Mouse (Mus musculus) stomach, postnatal 0 days (tissue): ENCODE measurements around the gene Gas2l2. TPM values are rescaled to one million over a fixed set of nuclear protein-coding genes. Genes with fewer than 3 reads are reported as not detected.

ENCODE experiments used
- ATAC-seq: fragments of 200-750 bp; cut with Nextera tagmentation; 2 replicates; pipeline ENCODE4 v1.8.0; 2017; ENCODE audit not compliant: low FRiP score, low TSS enrichment
- DNase-seq: peaks from one replicate; pipeline ENCODE4 v3.0.0-alpha.2; 2016; ENCODE audit warnings: low spot score
- H3K27ac ChIP-seq: fragments of 300-500 bp; sonication (generic); replicated peaks from 2 replicates; pipeline ENCODE4 v1.5.1; 2014; ENCODE audit warnings: mild to moderate bottlenecking, control low read depth
- H3K27me3 ChIP-seq: fragments of 300-500 bp; sonication (generic); 2 replicates; pipeline ENCODE4 v1.6.1; 2014; ENCODE audit warnings: low read length; ENCODE audit not compliant: control insufficient read depth, insufficient read depth
- H3K36me3 ChIP-seq: fragments of 300-500 bp; sonication (generic); 2 replicates; pipeline ENCODE4 v1.6.1; 2014; ENCODE audit warnings: low read length, mixed read lengths; ENCODE audit not compliant: control insufficient read depth, insufficient read depth
- H3K4me1 ChIP-seq: fragments of 300-500 bp; sonication (generic); replicated peaks from 2 replicates; pipeline ENCODE4 v1.6.1; 2014; ENCODE audit warnings: antibody characterized with exemption; ENCODE audit not compliant: control insufficient read depth, insufficient read depth
- H3K4me2 ChIP-seq: fragments of 300-500 bp; sonication (generic); replicated peaks from 2 replicates; pipeline ENCODE4 v1.6.1; 2014; ENCODE audit warnings: low read depth, mild to moderate bottlenecking, control low read depth, moderate library complexity
- H3K4me3 ChIP-seq: fragments of 300-500 bp; sonication (generic); 2 replicates; pipeline ENCODE4 v1.5.1; 2014; ENCODE audit warnings: low read depth, low read length, control low read depth
- H3K9ac ChIP-seq: fragments of 300-500 bp; sonication (generic); 2 replicates; pipeline ENCODE4 v1.6.1; 2014; ENCODE audit warnings: mild to moderate bottlenecking, low read length, control low read depth, mixed read lengths
- H3K9me3 ChIP-seq: fragments of 300-500 bp; sonication (generic); 2 replicates; pipeline ENCODE4 v1.6.1; 2016; ENCODE audit warnings: low read length; ENCODE audit not compliant: control insufficient read depth
- CTCF ChIP-seq: IDR thresholded peaks from 2 replicates; pipeline ENCODE4 v1.5.1; 2016; ENCODE audit warnings: antibody characterized with exemption, low read depth, mild to moderate bottlenecking, moderate library complexity
- EP300 ChIP-seq: optimal IDR thresholded peaks from 2 replicates; pipeline ENCODE3; 2016; ENCODE audit warnings: antibody characterized with exemption
- WGBS: fragments of 180-500 bp; shearing (Covaris S2); extraction: QIAGEN DNeasy Blood & Tissue Kit; methylation state at CpG from one replicate; pipeline ENCODE4 v1.1.7; 2014; 5-methylcytosine and 5-hydroxymethylcytosine counted together
- polyA plus RNA-seq: library from polyadenylated mRNA; unstranded; fragments of >200 nt; fragmentation: Nextera tagmentation; extraction: Ambion mirVana; gene quantifications from 2 replicates; pipeline ENCODE4 v1.2.1, GENCODE M21; 2015

Gene Gas2l2
- polyA plus RNA-seq, 1 experiment from 2014 or later = 0.11 TPM

GRCm38 (mm10) chr11:83467120-83467652 lies 37.9 kb upstream of the Gas2l2 start:
- DNase-seq = no peak

GRCm38 (mm10) chr11:83465976-83466375 lies 36.7 kb upstream of the Gas2l2 start:
- Histone ChIP-seq H3K27ac (peak overlapping the region; percentile 35; the same call in 1 of the 2 replicates), H3K9me3 (no peaks in the 10 kb centered on the region), H3K4me1 (0 out of 2 replicates have a peak, but pooled peaks cover 3% of the 10 kb centered on the region), H3K4me3 (no peak overlapping the region), H3K4me2 (no peak overlapping the region), H3K27me3 (no peaks in the 10 kb centered on the region), H3K9ac (0 out of 2 replicates have a peak overlapping the region, but pooled peaks have one; percentile 5), H3K36me3 (no peaks in the 10 kb centered on the region)
- 22% methylated on average over 2 of the region's 2 CpGs for WGBS
- ATAC-seq (no peak), DNase-seq (no peak)
- TF ChIP-seq CTCF = no peak
- no peak for TF ChIP-seq EP300

More at GRCm38 (mm10) chr11:83467120-83467652, 37.9 kb upstream of the Gas2l2 start:
- Histone ChIP-seq H3K36me3 (no peaks in the 10 kb centered on the region), H3K4me1 (0 out of 2 replicates have a peak, but pooled peaks cover 3% of the 10 kb centered on the region), H3K27ac (peak overlapping the region; percentile 24; the same call in 1 of the 2 replicates), H3K4me3 (no peak overlapping the region), H3K4me2 (no peak overlapping the region), H3K9ac (no peak overlapping the region), H3K27me3 (no peaks in the 10 kb centered on the region), H3K9me3 (no peaks in the 10 kb centered on the region)
- ATAC-seq = peak; percentile 28; the same call in 1 of the 2 replicates
- WGBS = 39% methylated on average over 11 of the region's 11 CpGs
- TF ChIP-seq CTCF (no peak), EP300 (no peak)

DNA sequence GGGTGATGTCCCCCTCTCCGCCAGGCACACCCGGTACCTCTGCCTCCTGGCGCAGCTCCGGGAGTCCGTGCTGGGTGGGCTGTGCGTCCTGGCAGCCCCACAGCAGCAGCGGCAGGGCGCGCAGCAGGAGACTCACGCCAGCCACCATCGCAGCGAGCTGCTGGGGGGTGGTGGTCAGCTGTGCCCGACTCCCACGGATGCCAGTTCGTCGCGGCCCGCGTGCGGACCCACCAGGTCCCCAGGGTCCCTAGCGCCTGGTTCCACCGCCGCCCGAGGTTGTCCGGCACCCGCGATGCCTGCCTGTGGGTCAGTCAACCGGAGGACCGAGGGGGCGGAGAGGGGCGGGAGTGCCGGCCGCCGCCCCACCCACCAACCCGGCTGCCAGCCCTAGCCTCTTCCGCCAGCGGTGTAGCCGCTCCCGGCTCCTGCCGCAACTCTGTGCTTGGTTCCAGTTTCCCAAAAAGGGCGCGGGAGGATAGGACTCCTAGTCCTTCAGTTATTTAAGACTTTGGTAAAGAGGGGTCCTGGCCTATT lies 33.5 kb upstream of the Gas2l2 start, which contains the start of gene Mmp28:
Gene Mmp28 (minus strand): TSS at position 361 of the 534 bp plus-strand sequence.
- 0 out of 2 replicates have a peak, but pooled peaks cover 3% of the 10 kb centered on the region for H3K4me1 ChIP-seq
- H3K9me3 ChIP-seq = no peaks in the 10 kb centered on the region
- H3K27ac ChIP-seq = peak within 1 kb of the TSS; percentile 83
- DNase-seq = peak; percentile 80
- no peaks in the 10 kb centered on the region for H3K36me3 ChIP-seq
- no peaks in the 10 kb centered on the region for H3K27me3 ChIP-seq
- peak within 1 kb of the TSS; percentile 95 for H3K4me2 ChIP-seq
- ATAC-seq = peak; percentile 76
- H3K9ac ChIP-seq = peak within 1 kb of the TSS; percentile 79
- under 1% methylated on average over 36 of the region's 42 CpGs for WGBS
- peak within 1 kb of the TSS; percentile 66 for H3K4me3 ChIP-seq
- TF ChIP-seq EP300 (no peak), CTCF (no peak)

DNA sequence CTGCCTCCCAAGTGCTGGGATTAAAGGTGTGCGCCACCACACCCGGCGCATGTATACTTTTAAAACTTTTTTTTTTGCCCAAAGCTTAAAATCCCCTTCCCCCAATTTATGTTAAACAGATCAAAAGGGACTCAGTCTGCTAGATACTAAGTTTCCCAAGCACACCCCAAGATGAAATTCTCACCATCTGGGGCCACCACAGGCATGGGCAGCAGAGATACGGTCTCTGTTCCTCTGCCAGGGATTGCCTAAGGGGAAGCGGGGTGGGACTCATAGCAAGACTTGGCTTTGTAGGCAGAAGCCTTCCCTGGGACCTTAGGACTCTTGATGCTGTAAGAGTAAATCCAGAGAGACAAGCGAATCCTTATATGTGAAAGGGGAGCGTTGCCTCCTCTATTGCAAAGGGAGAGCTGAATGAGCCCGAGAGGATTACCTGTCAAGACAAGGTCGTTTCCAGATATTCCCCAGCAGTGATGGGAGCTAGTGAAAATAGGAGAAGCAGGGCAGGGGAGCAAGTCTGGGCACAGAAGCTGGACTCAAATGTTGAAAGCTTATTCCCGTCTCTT lies 32.3 kb upstream of the Gas2l2 start:
- no peak overlapping the region for H3K9ac ChIP-seq
- ATAC-seq = no peak
- WGBS = 70% methylated on average over 10 of the region's 10 CpGs

DNA sequence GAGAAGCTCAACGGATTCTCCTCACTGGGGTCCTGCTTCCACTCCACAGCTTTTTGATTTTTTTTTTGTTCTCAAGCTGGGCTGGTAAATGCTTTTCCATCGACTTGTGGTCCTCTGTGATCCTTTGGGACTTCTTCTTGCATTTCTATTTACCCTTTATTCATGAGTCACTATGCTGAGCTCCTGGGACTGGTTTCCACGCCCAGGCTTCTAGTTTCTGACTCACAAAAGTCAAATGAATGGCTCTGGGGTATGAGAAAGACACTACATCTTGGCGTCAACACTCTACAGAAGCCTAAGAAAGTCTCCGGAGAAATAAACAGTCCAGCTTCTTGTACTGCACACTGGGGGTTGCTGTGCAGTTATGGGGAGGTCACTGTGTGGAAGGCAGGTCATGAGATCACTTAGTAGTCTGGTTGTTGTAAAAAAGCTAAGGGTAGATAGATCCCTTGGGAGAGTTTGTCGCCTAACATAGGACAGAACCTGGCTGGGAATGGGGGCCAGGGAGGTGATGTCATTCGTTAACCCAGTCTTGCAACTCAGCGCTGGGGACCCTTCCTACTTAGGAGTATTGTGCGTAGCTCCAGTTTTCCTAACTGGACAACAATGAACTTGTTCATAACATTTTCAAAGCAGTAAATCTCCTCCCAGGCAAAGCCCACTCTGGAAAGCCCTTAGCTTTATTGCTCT lies 28.8 kb upstream of the Gas2l2 start:
- no peak overlapping the region for H3K9ac ChIP-seq
- H3K36me3 ChIP-seq = no peaks in the 10 kb centered on the region
- ATAC-seq (peak; percentile 54), DNase-seq (peak; percentile 55)
- H3K9me3 ChIP-seq = no peaks in the 10 kb centered on the region
- 32% methylated on average over 9 of the region's 9 CpGs for WGBS
- H3K27me3 ChIP-seq = no peaks in the 10 kb centered on the region
- no peak overlapping the region for H3K4me3 ChIP-seq
- H3K4me1 ChIP-seq = peaks cover 10% of the 10 kb centered on the region
- no peak for TF ChIP-seq EP300
- no peak for TF ChIP-seq CTCF
- 0 out of 2 replicates have a peak overlapping the region, but pooled peaks have one; percentile 25 for H3K4me2 ChIP-seq
- H3K27ac ChIP-seq = peak overlapping the region; percentile 87

More for the DNA sequence above, 32.3 kb upstream of the Gas2l2 start:
- no peak overlapping the region; the same call in 1 of the 2 replicates for H3K27ac ChIP-seq
- peaks cover 10% of the 10 kb centered on the region; the same call in 1 of the 2 replicates for H3K4me1 ChIP-seq
- TF ChIP-seq EP300 (no peak), CTCF (no peak)
- H3K4me2 ChIP-seq = peak overlapping the region; percentile 95
- no peaks in the 10 kb centered on the region for H3K9me3 ChIP-seq
- no peaks in the 10 kb centered on the region for H3K27me3 ChIP-seq
- no peaks in the 10 kb centered on the region for H3K36me3 ChIP-seq
- H3K4me3 ChIP-seq = peak overlapping the region; percentile 66
- no peak for DNase-seq
